Comparison of ENCODE assay signal across 12 mouse cellular contexts in genomic region chr2:60118684-60119558, GRCm38 (mm10).
DNase-seq lines count a peak whose midpoint lies in the region; ATAC-seq and TF ChIP-seq lines count a peak whose summit lies in the region.
"Had no signal": no experiment of that assay in that cellular context is flagged by ENCODE, and none has a peak within 500 bp of the region (broad histone marks: within the 10 kb centered on the region; RNA-seq: fewer than 3 reads in every experiment).

No protein-coding gene starts in this region.

- peaks cover 18% of the 10 kb centered on the region for H3K4me1 ChIP-seq in heart, adult 2 months (ENCODE audit: control insufficient read depth, insufficient read depth, low read length)
- peaks cover 20% of the 10 kb centered on the region for H3K4me1 ChIP-seq in stomach, embryonic 16.5 days (ENCODE audit: control insufficient read depth, insufficient read depth, low read length)
- H3K4me1 ChIP-seq in stomach, postnatal 0 days (replicated peaks; ENCODE audit: control insufficient read depth, insufficient read depth), result peaks cover 2% of the 10 kb centered on the region; the same call in 1 of the 2 replicates
- peaks cover 17% of the 10 kb centered on the region for H3K4me1 ChIP-seq in intestine, postnatal 0 days (replicated peaks; ENCODE audit: control insufficient read depth, insufficient read depth, low read length)

- TF ChIP-seq CTCF in heart, adult 2 months (IDR thresholded peaks at IDR 0.05), result no peak
- TF ChIP-seq CTCF in stomach, postnatal 0 days (IDR thresholded peaks at IDR 0.05; ENCODE audit: low read depth), result no peak
- no peak for TF ChIP-seq CTCF in intestine, postnatal 0 days (IDR thresholded peaks at IDR 0.05; ENCODE audit: low read depth)

- H3K4me3 ChIP-seq in heart, adult 2 months, result no peak overlapping the region
- no peak overlapping the region for H3K4me3 ChIP-seq in stomach, embryonic 16.5 days (replicated peaks; ENCODE audit: low read length)
- no peak overlapping the region for H3K4me3 ChIP-seq in stomach, postnatal 0 days (ENCODE audit: low read depth, low read length)
- no peak overlapping the region for H3K4me3 ChIP-seq in intestine, postnatal 0 days (ENCODE audit: low read depth, low read length)
- H3K4me3 ChIP-seq: liver, embryonic 15.5 days had no signal

- peak overlapping the region; percentile 48; the same call in 1 of the 2 replicates for H3K9ac ChIP-seq in heart, adult 2 months (ENCODE audit: low read depth, low read length)
- H3K9ac ChIP-seq in stomach, embryonic 16.5 days (ENCODE audit: low read length), result no peak overlapping the region
- H3K9ac ChIP-seq in stomach, postnatal 0 days (ENCODE audit: low read length), result no peak overlapping the region
- no peak overlapping the region for H3K9ac ChIP-seq in intestine, postnatal 0 days (ENCODE audit: low read depth, low read length)
- H3K9ac ChIP-seq: liver, embryonic 15.5 days had no signal

- 49% methylated on average over 10 of the region's 10 CpGs for WGBS in heart, adult 2 months
- WGBS in stomach, embryonic 16.5 days, result 44% methylated on average over 10 of the region's 10 CpGs
- 46% methylated on average over 10 of the region's 10 CpGs for WGBS in stomach, postnatal 0 days
- 36% methylated on average over 10 of the region's 10 CpGs for WGBS in intestine, postnatal 0 days

- intact Hi-C loops in heart, adult 2 months (cut with DNase I), result no loop called here

- no peak for TF ChIP-seq EP300 in heart, adult 2 months (IDR thresholded peaks at IDR 0.05; ENCODE audit: insufficient read depth, low read depth, low read length)
- no peak for TF ChIP-seq EP300 in stomach, postnatal 0 days (optimal IDR thresholded peaks at IDR 0.05)

- peak overlapping the region; percentile 15; the same call in 1 of the 2 replicates for H3K27ac ChIP-seq in heart, adult 2 months
- H3K27ac ChIP-seq in stomach, embryonic 16.5 days (ENCODE audit: low read length), result no peak overlapping the region
- no peak overlapping the region for H3K27ac ChIP-seq in stomach, postnatal 0 days (replicated peaks)
- no peak overlapping the region for H3K27ac ChIP-seq in intestine, postnatal 0 days (ENCODE audit: low read depth, low read length)
- H3K27ac ChIP-seq: liver, embryonic 15.5 days had no signal

- H3K79me2 ChIP-seq in heart, adult 2 months (replicated peaks; ENCODE audit: control insufficient read depth, insufficient read depth, low read length), result peaks cover 11% of the 10 kb centered on the region

- H3K27me3 ChIP-seq in heart, adult 2 months (ENCODE audit: control insufficient read depth, insufficient read depth, low read length), result no peaks in the 10 kb centered on the region
- no peaks in the 10 kb centered on the region for H3K27me3 ChIP-seq in stomach, embryonic 16.5 days (ENCODE audit: control insufficient read depth, insufficient read depth, low read length)
- no peaks in the 10 kb centered on the region for H3K27me3 ChIP-seq in stomach, postnatal 0 days (ENCODE audit: control insufficient read depth, insufficient read depth, low read length)
- no peaks in the 10 kb centered on the region for H3K27me3 ChIP-seq in intestine, postnatal 0 days (replicated peaks; ENCODE audit: control insufficient read depth, insufficient read depth, low read length)
- H3K27me3 ChIP-seq: liver, embryonic 15.5 days had no signal

- no peaks in the 10 kb centered on the region for H3K9me3 ChIP-seq in stomach, embryonic 16.5 days (replicated peaks; ENCODE audit: control insufficient read depth, low read length)
- no peaks in the 10 kb centered on the region for H3K9me3 ChIP-seq in stomach, postnatal 0 days (ENCODE audit: control insufficient read depth, low read length)
- H3K9me3 ChIP-seq in intestine, postnatal 0 days (ENCODE audit: control insufficient read depth), result no peaks in the 10 kb centered on the region
- H3K9me3 ChIP-seq: liver, embryonic 15.5 days had no signal

- peaks cover 25% of the 10 kb centered on the region for H3K36me3 ChIP-seq in heart, adult 2 months (ENCODE audit: control insufficient read depth, insufficient read depth, low read length)
- H3K36me3 ChIP-seq in stomach, embryonic 16.5 days (ENCODE audit: control insufficient read depth, insufficient read depth, low read length), result no peaks in the 10 kb centered on the region
- peaks cover 2% of the 10 kb centered on the region; the same call in 1 of the 2 replicates for H3K36me3 ChIP-seq in stomach, postnatal 0 days (ENCODE audit: control insufficient read depth, insufficient read depth, low read length)
- no peaks in the 10 kb centered on the region for H3K36me3 ChIP-seq in intestine, postnatal 0 days (ENCODE audit: control insufficient read depth, insufficient read depth)
- H3K36me3 ChIP-seq: liver, embryonic 15.5 days had no signal

- TF ChIP-seq POLR2A in heart, adult 2 months (IDR thresholded peaks at IDR 0.05; ENCODE audit: insufficient read depth, low read depth, low read length), result no peak

- no peak for DNase-seq in heart, adult 2 months
- DNase-seq in heart, adult 8-10 months (ENCODE audit: low spot score), result no peak
- no peak for DNase-seq in stomach, postnatal 0 days (ENCODE audit: low spot score)
- no peak for DNase-seq in layer of hippocampus, postnatal 25 days (ENCODE audit: extremely low spot score in 1 of 2, low spot score in 1 of 2)
- no peak for DNase-seq in cerebellum, adult 9-11 months
- DNase-seq: adrenal gland, adult 8-10 months; gastrocnemius, postnatal 10 days; spleen, adult 18-20 months had no signal

- ATAC-seq in stomach, embryonic 16.5 days (ENCODE audit: insufficient read depth, low FRiP score), result no peak
- no peak for ATAC-seq in stomach, postnatal 0 days (ENCODE audit: low FRiP score, low TSS enrichment)
- no peak for ATAC-seq in intestine, postnatal 0 days
- ATAC-seq: inflammation-experienced regulatory T-cells, adult 6 months had no signal

- peak overlapping the region; percentile 13; the same call in 1 of the 2 replicates for H3K4me2 ChIP-seq in stomach, embryonic 16.5 days (ENCODE audit: low read depth, low read length)
- no peak overlapping the region for H3K4me2 ChIP-seq in stomach, postnatal 0 days (replicated peaks; ENCODE audit: low read depth)
- H3K4me2 ChIP-seq in intestine, postnatal 0 days (replicated peaks; ENCODE audit: low read depth), result peak overlapping the region; percentile 32; the same call in 1 of the 2 replicates
- H3K4me2 ChIP-seq: liver, embryonic 15.5 days had no signal
